Mouse (Mus musculus): ENCODE measurements around the gene Wdcp.
"Not testable (repeated sequence)": the region's sequence is repeated elsewhere in the genome, so short reads cannot be mapped to it uniquely, and the experiment has no call there.

Gene Wdcp

GRCm38 (mm10) chr12:4842890-4843597 is at the start of gene Wdcp:
Wdcp (plus strand) TSS chr12:4843303.
- peak; percentile 96 for DNase-seq (ENCODE audit: low read depth, low spot score)

GRCm38 (mm10) chr12:4793718-4794117 is 49.4 kb upstream of the Wdcp start:
- DNase-seq (ENCODE audit: low read depth, low spot score), result peak; percentile 16

GRCm38 (mm10) chr12:4797471-4797870 is 45.6 kb upstream of the Wdcp start:
- not testable (repeated sequence) for DNase-seq (ENCODE audit: low read depth, low spot score)

- no peak for DNase-seq (ENCODE audit: low read depth, low spot score)
Measured at GRCm38 (mm10) chr12:4811036-4811435, 32.1 kb upstream of the Wdcp start.

- no peak for DNase-seq (ENCODE audit: low read depth, low spot score)
Measured at GRCm38 (mm10) chr12:4811705-4812104, 31.4 kb upstream of the Wdcp start.

GRCm38 (mm10) chr12:4813636-4814035 is 29.5 kb upstream of the Wdcp start:
- no peak for DNase-seq (ENCODE audit: low read depth, low spot score)

GRCm38 (mm10) chr12:4816680-4817360 is 26.3 kb upstream of the Wdcp start:
- no peak for DNase-seq (ENCODE audit: low read depth, low spot score)

GRCm38 (mm10) chr12:4817361-4818101 is 25.6 kb upstream of the Wdcp start, which contains the start of gene Sf3b6:
Sf3b6 (plus strand) TSS chr12:4817544.
- peak; percentile 98 for DNase-seq (ENCODE audit: low read depth, low spot score)

GRCm38 (mm10) chr12:4827256-4827655 is 15.8 kb upstream of the Wdcp start:
- DNase-seq (ENCODE audit: low read depth, low spot score), result no peak

- no peak for DNase-seq (ENCODE audit: low read depth, low spot score)
Measured at GRCm38 (mm10) chr12:4836959-4837358, 6.1 kb upstream of the Wdcp start.

- DNase-seq (ENCODE audit: low read depth, low spot score), result no peak
Measured at GRCm38 (mm10) chr12:4840010-4840409, 3.1 kb upstream of the Wdcp start.

GRCm38 (mm10) chr12:4840741-4841140 is 2.4 kb upstream of the Wdcp start:
- no peak for DNase-seq (ENCODE audit: low read depth, low spot score)

- peak; percentile 82 for DNase-seq (ENCODE audit: low read depth, low spot score)
Measured at GRCm38 (mm10) chr12:4841392-4841887, 1.7 kb upstream of the Wdcp start, which contains the start of gene Fkbp1b. Fkbp1b (minus strand) TSS chr12:4841591.

GRCm38 (mm10) chr12:4842456-4842855 is 647 bp upstream of the Wdcp start:
- no peak for DNase-seq (ENCODE audit: low read depth, low spot score)

- DNase-seq (ENCODE audit: low read depth, low spot score), result peak; percentile 43
Measured at GRCm38 (mm10) chr12:4843741-4844140, 638 bp downstream of the Wdcp start.

- DNase-seq (ENCODE audit: low read depth, low spot score), result peak; percentile 82
Measured at GRCm38 (mm10) chr12:4856160-4856559, 13.1 kb downstream of the Wdcp start.

GRCm38 (mm10) chr12:4856834-4857233 is 13.7 kb downstream of the Wdcp start:
- no peak for DNase-seq (ENCODE audit: low read depth, low spot score)

- DNase-seq (ENCODE audit: low read depth, low spot score), result no peak
Measured at GRCm38 (mm10) chr12:4859241-4859914, 16.3 kb downstream of the Wdcp start.

- peak; percentile 75 for DNase-seq (ENCODE audit: low read depth, low spot score)
Measured at GRCm38 (mm10) chr12:4862672-4863071, 19.6 kb downstream of the Wdcp start.

GRCm38 (mm10) chr12:4863654-4864337 is 20.7 kb downstream of the Wdcp start:
- no peak for DNase-seq (ENCODE audit: low read depth, low spot score)

- no peak for DNase-seq (ENCODE audit: low read depth, low spot score)
Measured at GRCm38 (mm10) chr12:4864338-4864690, 21.2 kb downstream of the Wdcp start.
